Mouse (Mus musculus) lung, adult 2 months (tissue): ENCODE data around the gene Gm20388.

Experiments
- CTCF ChIP-seq: fragments of 200-500 bp; IDR thresholded peaks from 2 replicates; pipeline ENCODE4 v1.5.1; 2011; ENCODE audit warnings: mild to moderate bottlenecking, low read length, control low read depth; ENCODE audit not compliant: insufficient read depth
- POLR2A ChIP-seq: fragments of 200-500 bp; IDR thresholded peaks from 2 replicates; pipeline ENCODE4 v1.6.1; 2011; ENCODE audit warnings: low read depth, mild to moderate bottlenecking, control low read depth, low read length, borderline replicate concordance; ENCODE audit errors: extremely low read depth

DNA sequence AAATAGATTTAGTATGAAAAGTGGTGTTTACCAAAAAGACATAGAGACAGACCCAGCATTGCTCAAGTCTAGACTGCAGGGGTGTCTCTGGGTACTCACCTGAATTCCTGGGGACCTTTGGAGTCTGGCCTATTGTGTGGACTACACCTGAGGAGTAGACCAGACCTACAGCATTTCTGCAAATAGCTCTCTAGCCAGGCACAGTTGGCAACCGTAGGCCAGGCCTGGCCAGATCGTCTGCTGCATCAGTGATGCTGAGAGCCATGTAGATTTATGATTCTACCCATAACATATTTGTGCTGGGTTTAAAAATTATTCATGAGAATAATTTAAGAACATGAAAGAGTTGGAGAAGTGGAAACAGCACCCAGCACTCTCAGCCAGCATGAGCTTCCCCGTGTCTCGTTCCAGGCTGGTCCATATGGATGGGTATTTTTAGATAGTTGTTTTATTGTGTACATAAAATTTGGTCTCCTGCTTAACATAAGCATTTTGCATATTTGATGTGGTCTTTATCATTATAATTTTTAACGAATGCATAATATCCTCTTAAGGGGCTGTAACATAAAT is 4378.9 kb downstream of the Gm20388 start:
- TF ChIP-seq POLR2A: no peak
- no peak for TF ChIP-seq CTCF
